Mouse (Mus musculus) MN1 (cell line): ENCODE results near the gene Gpr157.

Experiments
- DNase-seq: peaks from one replicate; pipeline ENCODE4 v3.0.0-alpha.2; 2016; ENCODE audit warnings: low spot score

The Gpr157 gene

GRCm38 (mm10) chr4:150152483-150152882, 65.3 kb downstream of the Gpr157 start:
- DNase-seq: no peak

- DNase-seq: no peak
These were observed 68.1 kb downstream of the Gpr157 start for GRCm38 (mm10) chr4:150155301-150155700.
